Mouse (Mus musculus): ENCODE results near the gene Maml2. TPM values are rescaled to one million over a fixed set of nuclear protein-coding genes. Genes with fewer than 3 reads are reported as not detected.
"Not testable (repeated sequence)": the region's sequence is repeated elsewhere in the genome, so short reads cannot be mapped to it uniquely, and the experiment has no call there.

The Maml2 gene
- polyA plus RNA-seq, 1 experiment from 2014 or later = 11.5 TPM

DNA sequence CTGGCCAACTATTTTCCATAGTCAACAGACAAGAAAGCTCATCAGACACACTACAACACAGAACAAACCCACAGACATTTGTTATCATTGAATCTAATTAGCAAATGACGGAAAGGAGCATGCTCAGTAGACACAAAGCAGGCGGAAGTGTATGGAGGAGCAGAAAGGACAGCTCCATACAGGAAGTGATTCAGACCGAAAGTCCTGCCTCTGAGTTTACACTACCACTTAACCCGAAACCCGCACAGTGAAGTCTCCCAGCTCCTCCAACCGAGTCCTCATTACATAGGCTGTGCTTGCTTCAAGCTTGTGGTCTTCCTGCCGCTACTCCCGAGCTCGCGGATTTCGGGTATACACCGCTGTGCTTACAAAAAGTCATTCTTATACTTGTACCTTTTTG, 404.0 kb downstream of the Maml2 start:
- H3K4me2 ChIP-seq (replicated peaks) = no peak overlapping the region
- no peak for ATAC-seq
- H3K27ac ChIP-seq = no peak overlapping the region
- H3K4me1 ChIP-seq (replicated peaks) = peaks cover 22% of the 10 kb centered on the region
- no peaks in the 10 kb centered on the region for H3K9me3 ChIP-seq
- H3K4me3 ChIP-seq (replicated peaks) = no peak overlapping the region
- no peak overlapping the region for H3K9ac ChIP-seq (replicated peaks)
- 96% methylated on average over 12 of the region's 12 CpGs for WGBS
- H3K27me3 ChIP-seq = no peaks in the 10 kb centered on the region
- H3K36me3 ChIP-seq = peaks cover 23% of the 10 kb centered on the region

DNA sequence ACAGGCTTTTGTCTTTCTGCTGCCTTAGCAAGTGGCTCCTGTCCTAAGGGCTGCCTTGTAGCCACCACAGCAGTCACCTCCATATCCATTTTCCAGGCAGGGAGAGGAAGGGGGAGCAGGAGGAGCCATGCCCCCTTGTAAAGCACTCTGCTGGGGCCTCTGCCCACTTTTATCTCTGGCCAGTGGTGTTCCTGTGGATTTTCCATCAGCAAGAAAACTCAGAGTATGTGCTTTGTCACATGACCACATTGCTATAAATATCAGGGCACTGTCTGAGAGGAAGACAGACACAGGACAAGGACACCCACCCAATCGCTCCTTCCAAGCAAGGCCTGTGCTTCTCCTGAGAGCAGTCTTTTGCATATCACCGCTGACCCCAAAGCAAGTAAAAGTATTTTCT, 405.3 kb downstream of the Maml2 start:
- no peak overlapping the region for H3K9ac ChIP-seq (replicated peaks)
- peaks cover 23% of the 10 kb centered on the region for H3K36me3 ChIP-seq
- no peak overlapping the region for H3K27ac ChIP-seq
- no peak for ATAC-seq
- no peak overlapping the region for H3K4me2 ChIP-seq (replicated peaks)
- peaks cover 17% of the 10 kb centered on the region for H3K4me1 ChIP-seq (replicated peaks)
- WGBS = 98% methylated on average over 2 of the region's 2 CpGs
- no peaks in the 10 kb centered on the region for H3K9me3 ChIP-seq
- no peaks in the 10 kb centered on the region for H3K27me3 ChIP-seq
- H3K4me3 ChIP-seq (replicated peaks) = no peak overlapping the region

DNA sequence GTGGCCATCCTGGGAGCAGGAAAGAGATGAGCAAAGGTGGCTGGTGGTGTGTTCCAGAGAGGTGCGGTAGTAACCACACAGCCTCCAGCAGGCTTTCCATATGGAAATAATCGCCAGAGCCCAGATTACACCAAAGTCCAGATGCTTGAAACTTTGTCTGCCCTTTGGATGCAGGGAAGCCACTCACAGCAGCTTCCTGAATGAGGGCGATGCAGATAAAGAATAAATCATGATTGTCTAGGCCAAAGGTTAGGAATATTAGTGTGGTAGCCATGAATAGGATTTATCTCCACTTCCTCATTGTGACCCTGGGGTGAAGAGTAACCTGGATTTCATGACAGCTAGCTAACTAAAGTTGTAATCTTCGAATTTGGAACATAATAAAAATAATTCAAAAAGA, 407.2 kb downstream of the Maml2 start:
- 87% methylated on average over 4 of the region's 4 CpGs for WGBS
- Histone ChIP-seq H3K4me3 (replicated peaks) (no peak overlapping the region), H3K4me1 (replicated peaks) (peaks cover 2% of the 10 kb centered on the region), H3K9ac (replicated peaks) (no peak overlapping the region), H3K27ac (no peak overlapping the region), H3K36me3 (peaks cover 23% of the 10 kb centered on the region), H3K9me3 (no peaks in the 10 kb centered on the region), H3K27me3 (no peaks in the 10 kb centered on the region), H3K4me2 (replicated peaks) (no peak overlapping the region)
- no peak for ATAC-seq

DNA sequence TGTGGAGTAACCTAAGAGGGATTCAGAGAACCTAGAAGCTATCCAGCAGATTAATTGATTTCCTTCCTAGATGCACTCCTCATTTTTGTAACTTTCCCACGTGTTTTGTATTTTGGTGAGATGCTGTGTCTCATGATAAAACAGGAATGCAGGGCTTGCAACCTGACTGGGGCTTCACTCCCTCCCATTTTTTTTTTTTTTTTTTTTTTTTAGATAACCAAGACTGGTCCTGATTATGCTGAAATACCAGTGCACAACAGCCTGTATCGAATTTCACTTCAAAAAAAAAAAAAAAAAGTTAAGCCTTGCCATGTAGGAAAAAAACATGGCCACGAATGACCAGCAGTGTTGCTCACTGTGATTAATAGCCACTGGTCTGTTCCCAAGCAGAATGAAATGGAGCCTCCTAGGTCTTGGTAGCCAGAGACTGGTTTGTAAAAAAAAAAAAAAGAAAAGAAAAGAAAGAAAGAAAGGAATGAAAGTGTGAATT, 409.4 kb downstream of the Maml2 start:
- H3K36me3 ChIP-seq = peaks cover 20% of the 10 kb centered on the region
- ATAC-seq = no peak
- no peak overlapping the region for H3K9ac ChIP-seq (replicated peaks)
- no peaks in the 10 kb centered on the region for H3K4me1 ChIP-seq (replicated peaks)
- no peak overlapping the region for H3K27ac ChIP-seq
- H3K4me3 ChIP-seq (replicated peaks) = no peak overlapping the region
- H3K4me2 ChIP-seq (replicated peaks) = no peak overlapping the region
- H3K27me3 ChIP-seq = no peaks in the 10 kb centered on the region
- 51% methylated on average over 3 of the region's 3 CpGs for WGBS
- H3K9me3 ChIP-seq = no peaks in the 10 kb centered on the region

DNA sequence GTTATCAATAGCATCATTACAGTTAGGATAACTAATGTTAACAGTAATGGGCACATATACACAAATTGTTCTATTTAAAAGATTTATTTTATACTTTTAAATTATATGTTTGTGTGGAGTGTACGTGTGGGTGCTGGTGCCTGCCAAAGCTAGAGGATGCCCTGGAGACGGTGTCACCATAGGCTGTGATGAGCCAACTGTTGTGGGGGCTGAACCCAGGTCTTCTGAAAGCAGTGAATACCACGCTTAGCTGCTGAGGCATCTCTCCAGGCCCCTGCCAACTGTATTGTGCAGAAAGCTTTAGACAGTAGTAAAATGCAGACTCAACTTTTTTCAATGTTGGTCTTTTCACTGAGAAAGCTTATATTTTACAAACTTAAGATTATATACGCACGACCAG, 411.7 kb downstream of the Maml2 start:
- H3K4me1 ChIP-seq (replicated peaks) = no peaks in the 10 kb centered on the region
- H3K27me3 ChIP-seq = no peaks in the 10 kb centered on the region
- no peak overlapping the region for H3K9ac ChIP-seq (replicated peaks)
- H3K27ac ChIP-seq = no peak overlapping the region
- WGBS = 89% methylated on average over 5 of the region's 5 CpGs
- peaks cover 12% of the 10 kb centered on the region for H3K36me3 ChIP-seq
- no peak overlapping the region for H3K4me2 ChIP-seq (replicated peaks)
- no peak overlapping the region for H3K4me3 ChIP-seq (replicated peaks)
- no peak for ATAC-seq
- H3K9me3 ChIP-seq = no peaks in the 10 kb centered on the region

DNA sequence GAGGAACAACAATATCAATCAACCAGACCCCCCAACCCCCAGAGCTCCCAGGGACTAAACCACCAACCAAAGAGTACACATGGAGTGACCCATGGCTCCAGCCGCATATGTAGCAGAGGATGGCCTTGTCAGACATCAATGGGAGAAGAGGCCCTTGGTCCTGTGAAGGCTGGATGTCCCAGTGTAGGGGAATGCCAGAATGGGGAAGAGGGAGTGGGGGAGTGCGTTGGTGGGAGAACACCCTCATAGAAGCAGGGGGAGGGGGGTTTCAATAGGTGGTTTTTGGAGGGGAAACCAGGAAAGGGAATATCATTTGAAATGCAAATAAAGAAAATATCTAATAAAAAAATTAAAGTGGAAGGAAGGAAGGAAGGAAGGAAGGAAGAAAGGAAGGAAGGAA, 418.1 kb downstream of the Maml2 start:
- H3K4me2 ChIP-seq (replicated peaks); H3K36me3 ChIP-seq; H3K9me3 ChIP-seq; H3K4me1 ChIP-seq (replicated peaks); H3K4me3 ChIP-seq (replicated peaks); H3K9ac ChIP-seq (replicated peaks); H3K27me3 ChIP-seq; H3K27ac ChIP-seq: not testable (repeated sequence)
- peak; percentile 37; the same call in 1 of the 2 replicates for ATAC-seq
- WGBS = 69% methylated on average over 2 of the region's 2 CpGs

DNA sequence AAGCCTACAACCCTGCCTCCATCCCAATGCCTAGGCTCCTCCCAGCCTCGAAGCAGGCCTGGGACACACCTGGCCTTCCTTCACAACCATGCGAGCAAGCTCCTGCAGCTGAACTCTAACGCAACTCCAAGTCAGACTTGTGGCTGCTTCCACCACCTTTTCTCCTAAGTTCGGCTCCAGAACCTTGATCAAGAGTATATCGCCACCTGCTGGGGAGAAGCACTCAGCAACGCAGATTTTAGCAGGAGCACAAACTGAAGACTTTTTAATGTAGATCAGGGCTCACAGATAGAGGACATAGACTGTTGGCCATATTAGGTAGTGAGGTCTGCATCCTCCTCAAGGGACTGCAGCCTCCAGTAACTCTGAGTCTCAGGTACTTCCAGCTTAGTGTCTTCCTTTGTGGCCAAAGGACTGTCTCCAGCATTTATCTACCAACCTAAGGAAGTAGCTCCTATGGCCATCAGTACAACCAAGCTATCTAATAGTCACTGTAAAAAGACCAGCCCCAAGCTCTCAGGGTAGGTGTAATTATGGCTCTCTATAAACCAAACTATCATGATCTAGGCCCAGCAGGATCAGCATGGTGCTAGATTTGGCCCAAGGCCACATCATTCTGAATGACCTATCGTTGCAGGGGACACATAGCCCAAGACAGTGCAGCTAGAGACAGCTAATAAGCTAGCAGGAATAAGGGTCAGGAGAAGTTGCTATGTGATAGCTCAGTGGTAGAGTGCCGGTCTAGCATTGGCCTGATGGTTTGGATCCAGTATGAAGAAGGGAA, 418.8 kb downstream of the Maml2 start:
- Histone ChIP-seq H3K9ac (replicated peaks) (no peak overlapping the region), H3K4me1 (replicated peaks) (no peaks in the 10 kb centered on the region), H3K4me3 (replicated peaks) (no peak overlapping the region), H3K4me2 (replicated peaks) (no peak overlapping the region), H3K27ac (no peak overlapping the region), H3K27me3 (no peaks in the 10 kb centered on the region), H3K9me3 (no peaks in the 10 kb centered on the region), H3K36me3 (no peaks in the 10 kb centered on the region)
- 27% methylated on average over 8 of the region's 8 CpGs for WGBS
- peak; percentile 83 for ATAC-seq

DNA sequence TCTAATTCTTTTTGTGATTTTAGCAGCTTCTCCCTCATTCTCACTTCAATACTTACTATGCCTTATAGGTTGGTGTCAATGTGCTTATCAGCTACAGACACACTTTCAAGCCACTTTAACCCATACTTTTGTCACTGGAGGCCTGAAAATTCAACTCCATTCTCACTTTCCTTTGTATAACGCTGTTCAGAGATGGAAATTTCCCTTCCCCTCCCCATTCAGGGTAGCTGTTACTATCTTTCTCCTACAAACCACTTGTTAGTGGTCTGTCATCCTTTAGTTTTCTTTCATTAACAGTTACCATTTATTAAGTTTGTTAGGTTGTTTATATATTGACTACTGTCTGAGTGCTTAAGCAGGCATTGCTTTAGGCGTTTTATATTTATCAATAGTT, 450.6 kb downstream of the Maml2 start, which contains the start of gene Mtmr2:
Gene Mtmr2 (plus strand): TSS at position 7 of the 394 bp plus-strand sequence.
- Histone ChIP-seq H3K4me1 (replicated peaks) (peaks cover 20% of the 10 kb centered on the region), H3K9ac (replicated peaks) (peak within 1 kb of the TSS; percentile 99), H3K4me3 (replicated peaks) (peak within 1 kb of the TSS; percentile 84), H3K27ac (peak within 1 kb of the TSS; percentile 96), H3K27me3 (no peaks in the 10 kb centered on the region), H3K9me3 (no peaks in the 10 kb centered on the region), H3K36me3 (no peaks in the 10 kb centered on the region), H3K4me2 (replicated peaks) (peak within 1 kb of the TSS; percentile 83)
- 47% methylated on average over 2 of the region's 2 CpGs for WGBS
- ATAC-seq = no peak

DNA sequence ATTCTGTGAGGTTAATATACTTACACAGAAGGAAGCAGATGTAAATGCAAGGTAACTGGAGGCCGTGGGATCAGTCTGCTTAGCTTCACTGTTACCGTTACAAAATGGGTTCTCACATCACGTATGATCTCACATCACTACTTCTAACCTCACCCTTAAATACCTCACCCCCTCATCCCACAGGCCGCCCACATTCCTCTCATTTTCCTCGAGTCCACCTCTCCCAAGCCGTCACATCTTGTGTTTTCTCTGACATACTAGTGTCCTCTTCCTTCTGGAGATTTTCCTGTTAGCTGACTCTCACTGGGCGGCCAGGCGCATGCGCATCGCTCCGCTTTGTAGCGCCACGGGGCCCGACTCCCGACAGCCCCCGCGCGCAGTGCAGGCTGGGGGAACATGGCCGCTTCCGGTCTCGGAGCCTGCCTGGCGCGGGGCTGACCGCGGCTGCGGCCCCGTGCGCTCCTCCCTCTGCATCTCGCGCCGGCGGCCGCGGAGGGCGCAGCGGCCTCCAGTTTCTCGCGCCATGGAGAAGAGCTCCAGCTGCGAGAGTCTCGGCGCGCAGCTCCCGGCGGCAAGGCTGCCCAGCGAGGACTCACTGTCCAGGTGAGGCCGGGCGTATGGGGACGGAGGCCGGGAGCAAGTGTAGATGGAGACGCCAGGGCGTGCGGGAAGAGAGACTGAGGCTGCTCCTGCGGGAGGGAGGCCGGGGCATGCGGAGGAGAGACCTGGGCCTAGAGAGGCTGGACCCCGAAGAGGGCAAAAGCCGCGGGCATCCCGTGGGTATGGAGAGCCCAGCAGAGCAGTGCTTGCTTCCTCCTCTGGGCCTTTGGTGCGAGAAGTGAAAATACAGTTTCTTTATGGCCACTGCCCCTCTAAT, 451.3 kb downstream of the Maml2 start:
- Histone ChIP-seq H3K36me3 (no peaks in the 10 kb centered on the region), H3K4me1 (replicated peaks) (peaks cover 20% of the 10 kb centered on the region), H3K27me3 (no peaks in the 10 kb centered on the region), H3K4me2 (replicated peaks) (peak overlapping the region; percentile 83), H3K9me3 (0 out of 2 replicates have a peak, but pooled peaks cover 3% of the 10 kb centered on the region), H3K27ac (peak overlapping the region; percentile 96), H3K9ac (replicated peaks) (peak overlapping the region; percentile 99), H3K4me3 (replicated peaks) (peak overlapping the region; percentile 84)
- 1% methylated on average over 60 of the region's 60 CpGs for WGBS
- ATAC-seq = peak; percentile 99

DNA sequence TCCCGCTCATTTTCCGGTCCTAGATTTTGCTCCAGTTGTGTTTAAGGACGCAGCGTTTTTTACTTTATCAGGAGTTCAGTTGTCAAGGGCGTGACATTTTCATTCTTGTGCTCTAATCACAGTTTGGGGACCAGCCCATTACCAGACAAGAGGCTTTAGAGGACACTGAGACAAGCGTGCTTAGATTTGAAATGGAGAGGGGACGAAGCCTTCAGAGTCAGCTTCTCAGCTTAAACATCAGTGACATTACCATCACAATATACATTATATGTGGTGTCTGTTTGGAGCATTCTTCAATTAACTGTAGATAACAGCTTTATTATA, 451.9 kb downstream of the Maml2 start:
- 0 out of 2 replicates have a peak, but pooled peaks cover 3% of the 10 kb centered on the region for H3K9me3 ChIP-seq
- WGBS = 4% methylated on average over 7 of the region's 7 CpGs
- peak overlapping the region; percentile 84 for H3K4me3 ChIP-seq (replicated peaks)
- H3K36me3 ChIP-seq = no peaks in the 10 kb centered on the region
- H3K9ac ChIP-seq (replicated peaks) = peak overlapping the region; percentile 99
- H3K4me2 ChIP-seq (replicated peaks) = peak overlapping the region; percentile 83
- no peak for ATAC-seq
- no peaks in the 10 kb centered on the region for H3K27me3 ChIP-seq
- peak overlapping the region; percentile 96 for H3K27ac ChIP-seq
- H3K4me1 ChIP-seq (replicated peaks) = peaks cover 20% of the 10 kb centered on the region

DNA sequence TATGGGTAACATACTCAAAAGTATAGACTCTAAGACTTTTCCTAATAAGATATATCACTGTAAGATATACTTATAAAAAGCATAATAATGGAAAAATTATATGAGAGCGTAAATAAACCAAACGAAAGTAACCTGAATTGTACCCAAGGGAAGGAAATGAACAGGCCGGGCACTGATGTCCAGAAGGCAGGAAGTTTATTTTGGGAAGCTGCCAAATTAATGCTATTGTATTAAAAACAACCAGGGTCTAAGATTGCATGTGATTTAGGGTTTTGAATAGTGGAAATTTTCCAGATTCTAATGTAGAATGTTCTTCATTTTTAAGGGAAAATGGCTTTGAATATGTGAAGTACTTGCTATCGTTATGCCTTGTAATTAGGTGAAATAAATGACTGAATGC, 454.8 kb downstream of the Maml2 start:
- Histone ChIP-seq H3K36me3 (no peaks in the 10 kb centered on the region), H3K27ac (no peak overlapping the region), H3K4me3 (replicated peaks) (no peak overlapping the region), H3K4me1 (replicated peaks) (peaks cover 20% of the 10 kb centered on the region), H3K9ac (replicated peaks) (no peak overlapping the region), H3K9me3 (0 out of 2 replicates have a peak, but pooled peaks cover 3% of the 10 kb centered on the region), H3K4me2 (replicated peaks) (no peak overlapping the region), H3K27me3 (no peaks in the 10 kb centered on the region)
- no peak for ATAC-seq
- 90% methylated on average over 4 of the region's 4 CpGs for WGBS
